Mouse (Mus musculus) midbrain, embryonic 16.5 days (tissue): ENCODE data around the gene Sergef. TPM values are rescaled to one million over a fixed set of nuclear protein-coding genes. Genes with fewer than 3 reads are reported as not detected.

Experiments used
- ATAC-seq: fragments of 200-750 bp; cut with Nextera tagmentation; 2 replicates; pipeline ENCODE4 v1.8.0; 2017; ENCODE audit warnings: moderate TSS enrichment
- H3K27ac ChIP-seq: fragments of 300-500 bp; sonication (generic); 2 replicates; pipeline ENCODE4 v1.5.1; 2014; ENCODE audit warnings: mild to moderate bottlenecking, low read length, mixed read lengths
- H3K27me3 ChIP-seq: fragments of 300-500 bp; sonication (generic); 2 replicates; pipeline ENCODE4 v1.6.1; 2014; ENCODE audit warnings: low read depth, low read length, mixed read lengths; ENCODE audit not compliant: control insufficient read depth, insufficient read depth
- H3K36me3 ChIP-seq: fragments of 300-500 bp; sonication (generic); 2 replicates; pipeline ENCODE4 v1.6.1; 2014; ENCODE audit warnings: mild to moderate bottlenecking, low read length, moderate library complexity, mixed read lengths; ENCODE audit not compliant: control insufficient read depth, insufficient read depth
- H3K4me1 ChIP-seq: fragments of 300-500 bp; sonication (generic); 2 replicates; pipeline ENCODE4 v1.6.1; 2014; ENCODE audit warnings: mild to moderate bottlenecking, low read length, mixed read lengths; ENCODE audit not compliant: control insufficient read depth, insufficient read depth
- H3K4me2 ChIP-seq: fragments of 300-500 bp; sonication (generic); 2 replicates; pipeline ENCODE4 v1.6.1; 2014; ENCODE audit warnings: mild to moderate bottlenecking, low read length, mixed read lengths
- H3K4me3 ChIP-seq: fragments of 300-500 bp; sonication (generic); 2 replicates; pipeline ENCODE4 v1.5.1; 2014; ENCODE audit warnings: low read depth, mild to moderate bottlenecking, low read length, moderate library complexity, mixed read lengths
- H3K9ac ChIP-seq: fragments of 300-500 bp; sonication (generic); 2 replicates; pipeline ENCODE4 v1.6.1; 2014; ENCODE audit warnings: low read depth, low read length, mixed read lengths
- H3K9me3 ChIP-seq: fragments of 300-500 bp; sonication (generic); replicated peaks from 2 replicates; pipeline ENCODE4 v1.6.1; 2014; ENCODE audit warnings: mild to moderate bottlenecking, low read length, mixed read lengths; ENCODE audit not compliant: control insufficient read depth, poor library complexity, severe bottlenecking
- WGBS: fragments of 180-500 bp; shearing (Covaris S2); extraction: QIAGEN DNeasy Blood & Tissue Kit; methylation state at CpG from one replicate; pipeline ENCODE4 v1.1.7; 2014; 5-methylcytosine and 5-hydroxymethylcytosine counted together
- polyA plus RNA-seq: library from polyadenylated mRNA; unstranded; fragments of >200 nt; fragmentation: Nextera tagmentation; extraction: Ambion mirVana; gene quantifications from 2 replicates; pipeline ENCODE4 v1.2.1, GENCODE M21; 2015

The Sergef gene
- polyA plus RNA-seq, 1 experiment from 2014 or later = 45.8 TPM

GRCm38 (mm10) chr7:46393718-46394511, 245.7 kb downstream of the Sergef start:
- no peak overlapping the region for H3K4me3 ChIP-seq
- no peak overlapping the region for H3K27ac ChIP-seq
- no peak overlapping the region for H3K9ac ChIP-seq
- no peak overlapping the region for H3K4me2 ChIP-seq
- H3K36me3 ChIP-seq = no peaks in the 10 kb centered on the region
- 55% methylated on average over 12 of the region's 12 CpGs for WGBS
- no peak for ATAC-seq
- peaks cover 12% of the 10 kb centered on the region for H3K4me1 ChIP-seq
- H3K27me3 ChIP-seq = peaks cover 9% of the 10 kb centered on the region
- H3K9me3 ChIP-seq = no peaks in the 10 kb centered on the region

Other genes with a start within 250 kb of the Sergef start
- gene Kcnc1, start 243.3 kb downstream of the Sergef start, polyA plus RNA-seq = 10.1 and 11.4 TPM in 2 replicates
- 0.60 TPM in 2 replicates for gene Tph1, start 32.7 kb upstream of the Sergef start, polyA plus RNA-seq
- 14.5 and 15.0 TPM in 2 replicates for gene Saal1, start 70.9 kb upstream of the Sergef start, polyA plus RNA-seq
- 0.31 TPM in 1 of 2 replicates, not detected in the other for gene Saa3, start 75.9 kb upstream of the Sergef start, polyA plus RNA-seq
- not detected in 2 replicates for gene Saa4, start 92.8 kb upstream of the Sergef start, polyA plus RNA-seq
- gene Saa1, start 103.2 kb upstream of the Sergef start, polyA plus RNA-seq = 0.23 TPM in 1 of 2 replicates, not detected in the other
- gene Saa2, start 112.0 kb upstream of the Sergef start, polyA plus RNA-seq = not detected in 2 replicates
- 11.1 and 14.0 TPM in 2 replicates for gene Hps5, start 156.3 kb upstream of the Sergef start, polyA plus RNA-seq
- 40.9 and 46.8 TPM in 2 replicates for gene Gtf2h1, start 156.3 kb upstream of the Sergef start, polyA plus RNA-seq
- 596 and 701 TPM in 2 replicates for gene Ldha, start 201.7 kb upstream of the Sergef start, polyA plus RNA-seq
- 0.33 and 0.46 TPM in 2 replicates for gene Ldhc, start 221.4 kb upstream of the Sergef start, polyA plus RNA-seq